Mouse (Mus musculus) testis, adult 2 months (tissue): ENCODE data around the gene Mroh7.

Experiments used
- CTCF ChIP-seq: fragments of 200-500 bp; IDR thresholded peaks from 2 replicates; pipeline ENCODE4 v1.5.1; 2012; ENCODE audit warnings: low read depth, mild to moderate bottlenecking, inconsistent platforms, low read length, moderate library complexity; ENCODE audit not compliant: control insufficient read depth, insufficient read depth, insufficient replicate concordance
- POLR2A ChIP-seq: fragments of 200-500 bp; IDR thresholded peaks from 2 replicates; pipeline ENCODE4 v1.6.1; 2012; ENCODE audit warnings: low read depth, mild to moderate bottlenecking, inconsistent platforms, low read length, moderate library complexity; ENCODE audit not compliant: control insufficient read depth

- TF ChIP-seq POLR2A: no peak
- no peak for TF ChIP-seq CTCF
Measured at GRCm38 (mm10) chr4:106780045-106780444, 49.3 kb upstream of the Mroh7 start.
